Mouse (Mus musculus) bone marrow macrophage, adult 2 months (primary cell): ENCODE results near the gene Cxcl13.

Experiments used
- CTCF ChIP-seq: IDR thresholded peaks from 2 replicates; pipeline ENCODE4 v1.5.1; 2012; ENCODE audit warnings: low read depth, mild to moderate bottlenecking, low read length, moderate library complexity
- POLR2A ChIP-seq: IDR thresholded peaks from 2 replicates; pipeline ENCODE4 v1.6.1; 2012; ENCODE audit warnings: mild to moderate bottlenecking, low read depth, low read length, borderline replicate concordance

- no peak for TF ChIP-seq CTCF
- TF ChIP-seq POLR2A = no peak
Observed at GRCm38 (mm10) chr5:95924023-95924422, 32.7 kb upstream of the Cxcl13 start.
